Mouse (Mus musculus) adrenal gland, postnatal 10 days (tissue): ENCODE measurements around the gene Olfr1445. TPM values are rescaled to one million over a fixed set of nuclear protein-coding genes. Genes with fewer than 3 reads are reported as not detected.

Experiments
- DNase-seq: peaks from one replicate; pipeline ENCODE4 v3.0.0; 2021; ENCODE audit warnings: mixed read lengths
- long read RNA-seq, 2 experiments: library from polyadenylated mRNA; stranded (forward); transcript quantifications; one replicate each; pipeline ENCODE4 v2.0.0; 2021
- total RNA-seq, 2 experiments: library from RNA; stranded (reverse); gene quantifications; 2 replicates each; pipeline ENCODE4 v1.2.3; 2021

The Olfr1445 gene
- not detected for total RNA-seq
- long read RNA-seq, experiment 1: 0 reads
- long read RNA-seq, experiment 2: 0 reads

GRCm38 (mm10) chr19:12883555-12883954 lies at the start of gene Olfr1445:
Gene Olfr1445 (plus strand): TSS chr19:12883855.
- DNase-seq: no peak

- DNase-seq: no peak
Measured at GRCm38 (mm10) chr19:12838507-12838906, 45.1 kb upstream of the Olfr1445 start.

- DNase-seq: no peak
Measured at GRCm38 (mm10) chr19:12846382-12846781, 37.3 kb upstream of the Olfr1445 start, which contains the start of gene Gm5244. Gene Gm5244 (plus strand): TSS chr19:12846682.

GRCm38 (mm10) chr19:12856983-12857382 lies 26.7 kb upstream of the Olfr1445 start, which contains the start of gene Olfr1444:
Gene Olfr1444 (plus strand): TSS chr19:12857283.
- no peak for DNase-seq

GRCm38 (mm10) chr19:12893424-12893823 lies 9.8 kb downstream of the Olfr1445 start, which contains the start of gene Olfr1446:
Gene Olfr1446 (minus strand): TSS chr19:12893524.
- DNase-seq: no peak

GRCm38 (mm10) chr19:12903643-12904042 lies 20.0 kb downstream of the Olfr1445 start, which contains the start of gene Olfr1447:
Gene Olfr1447 (minus strand): TSS chr19:12903743.
- DNase-seq: no peak

GRCm38 (mm10) chr19:12924319-12924718 lies 40.7 kb downstream of the Olfr1445 start, which contains the start of gene Olfr1448:
Gene Olfr1448 (minus strand): TSS chr19:12924419.
- no peak for DNase-seq

GRCm38 (mm10) chr19:12930540-12930939 lies 46.9 kb downstream of the Olfr1445 start, which contains the start of gene Olfr1449:
Gene Olfr1449 (plus strand): TSS chr19:12930840.
- no peak for DNase-seq

Other genes with a start within 250 kb of the Olfr1445 start
- gene Olfr1442, start 213.4 kb upstream of the Olfr1445 start, total RNA-seq: not detected
- gene Olfr1443, start 205.7 kb upstream of the Olfr1445 start, total RNA-seq: not detected
- gene Keg1, start 188.1 kb upstream of the Olfr1445 start, total RNA-seq: 1 to 10 TPM; 3.3 to 5.8 TPM
- gene Cntf, start 118.2 kb upstream of the Olfr1445 start, total RNA-seq: 1 to 10 TPM; 2.9 to 3.5 TPM
- 10 to 100 TPM; 80.6 to 86.3 TPM for gene Zfp91, start 87.7 kb upstream of the Olfr1445 start, total RNA-seq
- gene Lpxn, start 87.7 kb upstream of the Olfr1445 start, total RNA-seq: 1 to 10 TPM; 2.0 to 2.1 TPM
- gene Gm5244, start 37.2 kb upstream of the Olfr1445 start, total RNA-seq: not detected
- gene Olfr1444, start 26.6 kb upstream of the Olfr1445 start, total RNA-seq: not detected
- gene Olfr1446, start 9.7 kb downstream of the Olfr1445 start, total RNA-seq: not detected
- not detected for gene Olfr1447, start 19.9 kb downstream of the Olfr1445 start, total RNA-seq
- not detected for gene Olfr1448, start 40.6 kb downstream of the Olfr1445 start, total RNA-seq
- gene Olfr1449, start 47.0 kb downstream of the Olfr1445 start, total RNA-seq: not detected
- gene Olfr1450, start 66.4 kb downstream of the Olfr1445 start, total RNA-seq: not detected
- not detected for gene Olfr1451, start 111.2 kb downstream of the Olfr1445 start, total RNA-seq
- gene Olfr1453, start 144.5 kb downstream of the Olfr1445 start, total RNA-seq: not detected
- gene Olfr1454, start 176.8 kb downstream of the Olfr1445 start, total RNA-seq: not detected
- not detected for gene Olfr1457, start 214.0 kb downstream of the Olfr1445 start, total RNA-seq
- gene Olfr1458, start 222.9 kb downstream of the Olfr1445 start, total RNA-seq: not detected